Mouse (Mus musculus): ENCODE measurements around the gene Gm14434. TPM values are rescaled to one million over a fixed set of nuclear protein-coding genes. Genes with fewer than 3 reads are reported as not detected.
"Not testable (repeated sequence)": the region's sequence is repeated elsewhere in the genome, so short reads cannot be mapped to it uniquely, and the experiment has no call there.

The Gm14434 gene
- polyA plus RNA-seq (2012; rRNA removed) = 8.3 and 16.3 TPM in 2 replicates

DNA sequence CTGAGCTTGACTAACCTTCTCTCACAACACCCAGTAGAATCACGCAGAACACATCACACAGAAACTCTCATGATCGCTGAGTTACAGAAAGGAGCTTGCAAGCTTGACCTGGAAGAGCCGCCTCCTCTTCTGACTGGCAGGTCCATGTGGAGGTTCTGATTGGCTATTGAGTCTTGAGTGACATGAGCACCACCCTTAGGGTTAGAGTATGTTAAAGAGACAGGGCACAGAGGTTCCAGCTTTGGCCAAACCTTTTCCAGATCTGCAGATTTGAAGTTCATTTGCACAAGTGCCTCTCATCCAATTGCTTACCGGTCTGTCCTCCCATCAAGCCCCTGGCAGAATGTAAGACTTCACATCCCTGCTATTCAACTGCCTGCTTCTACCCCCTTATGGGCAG, at the start of gene Gm14434:
Gene Gm14434 (minus strand): TSS at position 101 of the 400 bp plus-strand sequence.
- DNase-seq (ENCODE audit: low read depth) = not testable (repeated sequence)

- not testable (repeated sequence) for DNase-seq (ENCODE audit: low read depth)
Observed at GRCm38 (mm10) chr2:176520756-176521155, 34.2 kb upstream of the Gm14434 start, which contains the start of gene Zfp967. Gene Zfp967 (plus strand): TSS chr2:176521056.

DNA sequence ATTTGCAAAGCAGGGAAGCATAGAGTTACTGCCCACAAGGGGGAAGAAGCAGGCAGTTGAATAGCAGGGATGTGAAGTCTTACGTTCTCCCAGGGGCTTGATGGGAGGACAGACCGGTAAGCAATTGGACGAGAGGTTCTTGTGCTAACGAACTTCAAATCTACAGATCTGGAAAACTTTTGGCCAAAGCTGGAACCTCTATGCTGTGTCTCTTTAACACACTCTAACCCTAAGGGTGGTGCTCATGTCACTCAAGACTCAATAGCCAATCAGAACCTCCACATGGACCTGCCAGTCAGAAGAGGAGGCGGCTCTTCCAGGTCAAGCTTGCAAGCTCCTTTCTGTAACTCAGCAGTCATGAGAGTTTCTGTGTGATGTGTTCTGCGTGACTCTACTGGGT, 63.3 kb downstream of the Gm14434 start, which contains the start of gene Gm14435:
Gene Gm14435 (plus strand): TSS at position 301 of the 400 bp plus-strand sequence.
- DNase-seq (ENCODE audit: low read depth) = not testable (repeated sequence)

Other genes starting within 250 kb of the Gm14434 start
- gene Gm11009, start 167.3 kb downstream of the Gm14434 start, polyA plus RNA-seq (2012; rRNA removed) = not detected in 2 replicates
- gene Gm14435, start 63.2 kb downstream of the Gm14434 start, polyA plus RNA-seq (2012; rRNA removed) = 0.89 and 2.3 TPM in 2 replicates
- not detected in 2 replicates for gene Zfp967, start 34.3 kb upstream of the Gm14434 start, polyA plus RNA-seq (2012; rRNA removed)
- gene Gm14308, start 149.6 kb upstream of the Gm14434 start, polyA plus RNA-seq (2012; rRNA removed) = 18.5 and 23.3 TPM in 2 replicates
- 7.3 and 8.3 TPM in 2 replicates for gene Zfp973, start 183.7 kb upstream of the Gm14434 start, polyA plus RNA-seq (2012; rRNA removed)
- 20.6 and 21.2 TPM in 2 replicates for gene Gm14305, start 221.5 kb upstream of the Gm14434 start, polyA plus RNA-seq (2012; rRNA removed)

Data from brain, embryonic 14.5 days (tissue).